Mouse (Mus musculus): ENCODE results near the gene Castor1.

Gene Castor1

DNA sequence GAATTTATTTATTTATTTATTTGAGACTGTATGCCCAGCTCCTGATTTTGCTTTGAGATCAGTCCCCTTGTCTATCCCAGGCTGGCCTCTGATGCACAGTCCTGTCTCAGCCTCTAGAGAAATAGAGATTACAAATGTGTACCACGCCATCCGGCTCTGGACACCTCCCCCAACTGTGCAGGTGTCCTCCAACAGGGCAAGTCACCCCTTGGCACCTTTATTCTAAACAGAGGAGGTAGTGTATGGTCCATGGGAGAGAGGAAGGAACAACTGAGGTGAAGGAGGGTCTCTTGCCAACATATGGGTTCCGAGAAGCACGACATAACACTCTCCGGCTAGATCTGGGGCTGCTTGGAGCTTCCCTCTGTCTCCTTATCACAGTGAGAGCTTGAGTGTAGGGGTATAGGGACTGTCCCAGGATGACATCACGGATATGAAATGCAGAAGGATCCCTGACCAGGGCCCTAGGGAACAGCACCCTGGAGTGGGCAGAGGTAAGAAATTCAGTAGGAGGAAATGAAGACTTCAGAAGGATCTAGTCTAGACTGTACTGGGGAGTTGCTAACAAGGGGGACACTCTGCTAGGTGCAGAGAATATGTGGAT, 17.1 kb downstream of the Castor1 start:
- no peak for DNase-seq (ENCODE audit: low read depth, low spot score)

DNA sequence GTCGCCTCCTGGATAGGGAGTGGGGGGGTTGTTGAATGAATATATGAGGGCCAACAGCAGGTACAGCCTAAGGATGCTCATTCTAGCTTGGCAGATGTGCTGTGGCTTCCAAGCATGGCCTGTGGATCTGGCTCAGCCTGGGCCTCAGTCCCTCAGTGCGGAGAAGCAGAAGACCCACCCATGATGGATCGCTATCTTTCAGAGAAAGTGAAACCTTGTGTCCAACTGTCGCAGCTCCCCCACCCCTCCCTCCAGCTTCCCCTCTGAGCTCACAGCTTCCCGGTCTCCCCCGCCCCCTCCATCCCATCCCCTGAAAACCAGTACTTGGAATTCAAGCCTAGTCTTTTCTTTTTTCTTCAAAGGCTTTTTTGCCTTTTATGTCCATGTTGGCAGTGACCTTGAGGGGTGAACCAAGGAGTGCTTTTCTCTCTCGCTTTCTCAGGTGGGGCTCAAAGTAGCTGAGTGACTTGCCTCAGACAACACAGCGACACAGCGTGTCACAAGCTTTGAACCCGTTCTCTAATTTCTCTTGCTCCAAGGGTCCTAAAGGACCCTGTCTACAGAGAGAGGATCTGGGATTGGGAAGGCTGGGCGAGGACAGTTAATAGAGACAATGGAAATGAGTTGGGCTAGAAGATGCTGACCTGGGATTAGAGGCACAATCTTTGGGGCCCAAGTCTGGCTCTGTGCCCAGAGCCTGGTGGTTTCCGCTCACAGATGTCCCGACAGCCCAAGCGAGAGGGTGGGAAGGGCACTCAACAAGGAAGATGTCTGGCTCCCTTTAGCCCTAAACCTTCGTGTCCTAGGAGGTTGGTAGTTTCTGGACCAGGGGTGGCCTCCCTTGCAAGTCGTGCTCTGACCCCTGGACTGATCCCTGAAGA, 17.9 kb downstream of the Castor1 start, which contains the start of gene Osm:
Osm (plus strand) TSS at position 756 of the 881 bp plus-strand sequence.
- DNase-seq (ENCODE audit: low read depth, low spot score) = no peak

DNA sequence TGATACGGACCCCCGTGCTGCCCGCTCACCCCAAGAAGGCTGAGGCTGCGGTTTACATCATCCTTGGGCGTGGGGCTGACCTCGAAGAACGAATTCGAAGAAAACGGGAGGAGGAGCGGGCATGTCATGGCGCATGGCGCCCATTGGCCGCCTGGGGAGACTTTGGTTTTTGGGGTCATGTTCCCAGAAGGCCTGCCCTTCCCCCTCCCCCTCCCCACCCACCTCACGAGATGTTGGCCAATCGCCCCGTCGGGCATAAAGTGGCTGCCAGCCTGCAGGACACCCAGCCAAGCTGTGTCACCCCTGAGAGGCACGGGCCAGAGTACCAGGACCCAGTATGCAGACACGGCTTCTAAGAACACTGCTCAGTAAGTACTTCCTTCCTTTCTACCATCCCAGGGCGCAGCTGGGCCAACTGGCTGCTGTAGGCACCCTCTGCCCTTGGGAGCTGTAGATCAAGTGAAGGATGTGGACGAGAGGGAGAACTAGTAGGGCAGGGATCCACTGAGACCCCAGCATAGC, 18.6 kb downstream of the Castor1 start:
- DNase-seq (ENCODE audit: low read depth, low spot score) = no peak

DNA sequence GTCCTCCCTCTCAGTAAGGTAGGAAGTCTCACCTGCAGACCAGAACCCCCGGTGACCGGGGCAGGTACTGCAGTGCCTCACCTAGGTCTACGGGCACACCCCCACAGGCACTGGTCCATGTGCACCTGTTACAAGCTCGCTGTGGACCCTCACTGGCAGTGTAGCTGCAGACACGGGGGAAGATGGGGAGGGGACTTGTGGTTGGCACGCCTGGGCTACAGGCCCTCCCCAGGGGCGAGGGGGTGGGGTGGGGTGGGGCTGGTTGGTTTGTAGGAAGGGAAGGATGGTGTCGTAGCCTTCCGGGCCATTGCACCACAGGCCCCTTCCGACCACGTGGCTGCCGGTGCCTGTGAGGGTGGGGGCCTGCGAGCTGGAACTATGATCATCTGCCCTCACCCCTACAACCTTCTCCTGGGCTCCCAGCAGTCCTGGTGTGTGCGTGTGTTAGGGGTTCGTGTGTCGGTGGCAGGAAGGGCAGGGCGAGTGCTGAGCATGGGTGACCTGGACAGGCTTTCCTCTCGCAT, 19.4 kb downstream of the Castor1 start:
- DNase-seq (ENCODE audit: low read depth, low spot score) = no peak

DNA sequence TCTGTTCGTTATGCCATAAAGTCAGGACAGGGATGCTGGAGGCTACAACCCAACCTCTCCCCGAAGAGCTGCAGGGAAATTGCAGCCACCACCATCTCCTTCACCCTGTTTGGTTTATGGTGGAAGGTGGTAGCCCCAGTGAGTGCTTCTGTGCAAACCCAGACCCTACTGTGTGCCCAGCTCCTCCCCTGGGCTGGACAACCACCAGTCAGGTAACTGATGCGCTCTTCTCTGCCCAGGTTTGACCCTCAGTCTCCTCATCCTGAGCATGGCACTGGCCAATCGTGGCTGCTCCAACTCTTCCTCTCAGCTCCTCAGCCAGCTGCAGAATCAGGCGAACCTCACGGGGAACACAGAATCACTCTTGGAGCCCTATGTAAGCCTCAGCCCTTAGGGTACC, 20.1 kb downstream of the Castor1 start:
- no peak for DNase-seq (ENCODE audit: low read depth, low spot score)

DNA sequence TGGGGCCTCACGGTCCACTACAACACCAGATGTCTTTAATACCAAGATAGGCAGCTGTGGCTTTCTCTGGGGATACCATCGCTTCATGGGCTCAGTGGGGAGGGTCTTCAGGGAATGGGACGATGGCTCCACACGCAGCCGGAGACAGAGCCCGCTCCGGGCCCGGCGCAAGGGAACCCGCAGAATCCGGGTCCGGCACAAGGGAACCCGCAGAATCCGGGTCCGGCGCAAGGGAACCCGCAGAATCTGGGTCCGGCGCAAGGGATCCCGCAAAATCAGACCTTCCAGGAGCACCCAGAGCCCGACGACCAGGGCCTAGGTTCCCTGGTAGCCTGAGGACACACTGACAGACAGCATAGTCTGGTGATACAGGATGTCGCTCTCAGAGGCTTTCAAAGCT, 21.7 kb downstream of the Castor1 start:
- DNase-seq (ENCODE audit: low read depth, low spot score) = no peak

DNA sequence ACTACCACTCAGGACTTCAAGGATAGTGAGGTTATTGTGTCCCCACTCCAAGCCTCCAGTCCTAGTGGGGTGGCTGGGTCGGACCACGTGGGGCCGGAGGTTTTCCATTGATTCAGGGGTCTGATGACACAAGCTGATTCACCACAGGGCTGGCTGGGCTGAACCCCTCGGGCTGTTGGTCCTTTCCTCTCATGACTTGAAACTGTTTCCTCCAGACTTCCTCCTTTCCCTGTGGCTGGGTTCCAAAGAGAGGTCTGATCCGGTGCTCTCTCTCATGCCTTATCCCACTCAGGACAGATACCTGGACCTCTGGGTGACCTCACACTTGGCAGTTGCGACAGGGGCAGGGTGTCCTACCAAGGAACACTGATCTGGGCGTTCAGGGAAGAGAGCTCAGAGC, 22.1 kb downstream of the Castor1 start:
- no peak for DNase-seq (ENCODE audit: low read depth, low spot score)

DNA sequence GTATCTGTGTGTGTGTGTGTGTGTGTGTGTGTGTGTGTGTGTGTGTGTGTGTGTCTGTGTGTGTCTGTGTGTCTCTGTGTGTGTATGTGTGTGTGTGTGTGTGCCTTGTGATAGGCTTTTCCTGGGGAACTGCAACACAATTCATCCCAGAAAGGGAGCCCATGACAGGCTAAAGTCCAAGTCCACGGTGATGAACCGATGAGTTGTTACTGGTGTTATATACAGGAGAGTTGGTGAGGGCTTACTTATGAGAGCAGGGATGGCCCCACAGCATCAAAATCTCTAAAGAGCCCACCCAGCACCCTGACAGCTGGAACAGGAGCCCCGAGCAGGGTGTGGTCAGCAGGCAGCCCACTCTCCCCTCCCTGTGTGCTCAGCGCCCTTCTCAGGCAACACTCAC, 23.2 kb downstream of the Castor1 start:
- DNase-seq (ENCODE audit: low read depth, low spot score) = no peak

DNA sequence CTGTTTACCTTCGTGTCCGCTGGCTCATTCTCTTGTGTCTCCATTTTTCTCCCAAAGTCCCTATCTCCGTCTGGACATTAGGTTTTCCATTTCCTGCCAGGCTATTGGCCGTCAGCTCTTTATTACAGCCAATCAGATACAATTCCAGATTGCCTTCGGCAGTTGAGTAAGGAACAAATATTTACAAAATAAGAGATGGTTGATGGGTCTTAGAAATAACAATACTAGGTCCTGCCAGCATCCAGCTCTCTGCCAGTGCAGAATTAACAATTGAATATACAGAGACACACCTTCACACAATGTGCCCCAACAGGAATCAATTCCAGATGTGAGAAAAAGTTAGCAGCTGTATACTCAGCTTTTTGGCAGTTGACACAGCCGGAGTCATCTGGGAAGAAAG, 28.1 kb downstream of the Castor1 start:
- no peak for DNase-seq (ENCODE audit: low read depth, low spot score)

DNA sequence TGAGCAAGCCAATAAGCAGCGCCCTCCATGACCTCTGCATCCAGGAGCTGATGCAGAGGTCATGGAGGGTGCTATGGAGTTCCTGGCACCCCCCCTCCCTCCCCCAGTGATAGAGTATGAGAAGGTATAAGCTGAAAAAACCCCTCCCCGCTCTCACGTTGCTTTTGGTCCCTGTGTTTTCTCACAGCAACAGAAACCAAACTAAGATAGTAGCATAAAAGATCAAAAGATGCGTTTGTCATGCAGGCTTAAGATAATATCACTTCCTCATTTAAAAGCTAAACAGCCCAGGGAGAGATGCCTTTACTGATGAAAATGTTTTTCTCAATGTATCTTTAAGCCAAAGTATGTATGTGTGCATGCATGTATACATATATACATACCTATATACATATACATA, 28.6 kb downstream of the Castor1 start:
- DNase-seq (ENCODE audit: low read depth, low spot score) = no peak

DNA sequence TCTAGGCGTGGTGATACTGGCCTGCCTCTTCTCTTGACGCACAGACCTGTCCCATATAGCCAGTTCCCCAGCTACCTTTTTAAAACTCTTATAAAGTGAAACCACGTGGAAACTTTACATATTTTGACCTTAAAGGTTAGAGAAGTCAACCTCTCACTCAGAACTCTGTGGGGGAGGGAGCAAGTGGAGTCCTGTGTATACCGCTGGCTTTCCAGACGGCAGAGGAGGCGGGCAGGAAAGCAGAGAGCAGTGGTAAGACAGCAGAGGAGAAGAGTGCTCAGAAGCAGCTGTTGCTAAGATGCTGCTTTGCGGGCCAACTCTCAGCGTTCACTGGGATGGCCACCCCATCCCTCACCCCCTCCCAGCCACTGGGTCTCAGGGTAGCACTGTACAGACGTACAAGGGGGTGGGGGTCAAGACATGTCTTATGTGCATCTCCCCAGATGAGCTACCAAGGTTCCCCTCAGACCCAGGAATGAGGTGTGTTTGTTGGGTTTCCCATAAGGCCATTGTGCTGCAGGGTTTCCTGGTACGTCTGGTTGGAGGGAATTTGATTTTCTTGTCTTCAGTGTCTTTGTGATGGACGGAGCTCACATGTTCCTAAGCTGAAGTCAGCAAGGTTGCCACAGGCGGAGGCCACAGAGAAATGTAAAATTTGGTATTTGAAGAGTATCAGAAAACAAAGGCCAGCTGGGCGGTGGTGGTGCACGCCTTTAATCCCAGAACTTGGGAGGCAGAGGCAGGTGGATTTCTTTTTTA, 29.4 kb downstream of the Castor1 start:
- no peak for DNase-seq (ENCODE audit: low read depth, low spot score)

DNA sequence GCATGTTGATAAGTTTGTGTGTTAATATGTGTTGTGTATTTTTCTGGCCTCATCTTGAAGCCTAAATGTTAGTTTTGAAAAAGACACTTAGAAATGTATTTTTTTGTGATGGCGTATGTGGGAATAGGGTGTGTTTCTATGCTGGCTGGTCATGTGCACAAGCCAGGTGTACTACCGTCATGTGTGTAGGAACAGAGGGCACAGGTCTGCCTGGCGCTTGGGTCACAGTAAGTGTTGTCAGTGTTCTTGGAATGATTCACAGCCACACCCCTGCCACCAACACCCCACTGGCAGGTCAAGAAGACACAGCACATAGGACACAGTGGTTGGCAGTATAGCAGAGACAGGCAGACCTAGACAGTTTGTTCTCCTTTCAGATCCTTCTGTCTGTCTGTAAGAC, 31.1 kb downstream of the Castor1 start:
- DNase-seq (ENCODE audit: low read depth, low spot score) = no peak

DNA sequence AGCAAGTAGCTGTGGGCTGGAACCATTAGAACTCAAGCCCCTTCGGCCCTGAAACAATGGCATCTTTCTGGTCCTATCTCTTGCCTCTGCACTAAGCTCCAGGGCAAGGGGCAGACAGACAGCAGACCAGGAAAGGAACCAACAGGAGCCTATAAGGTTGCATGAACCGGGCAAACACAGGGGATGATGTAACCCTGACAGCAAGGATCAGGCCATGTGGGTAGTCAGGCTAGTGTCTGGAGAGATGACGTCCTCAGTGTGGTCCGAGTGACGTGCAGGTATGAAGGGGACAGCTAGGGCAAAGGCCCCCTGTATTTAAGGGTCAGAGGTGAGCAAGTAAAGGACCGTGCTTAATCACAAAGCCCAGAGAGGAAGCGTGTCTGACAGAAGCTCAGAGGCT, 32.3 kb downstream of the Castor1 start:
- no peak for DNase-seq (ENCODE audit: low read depth, low spot score)

DNA sequence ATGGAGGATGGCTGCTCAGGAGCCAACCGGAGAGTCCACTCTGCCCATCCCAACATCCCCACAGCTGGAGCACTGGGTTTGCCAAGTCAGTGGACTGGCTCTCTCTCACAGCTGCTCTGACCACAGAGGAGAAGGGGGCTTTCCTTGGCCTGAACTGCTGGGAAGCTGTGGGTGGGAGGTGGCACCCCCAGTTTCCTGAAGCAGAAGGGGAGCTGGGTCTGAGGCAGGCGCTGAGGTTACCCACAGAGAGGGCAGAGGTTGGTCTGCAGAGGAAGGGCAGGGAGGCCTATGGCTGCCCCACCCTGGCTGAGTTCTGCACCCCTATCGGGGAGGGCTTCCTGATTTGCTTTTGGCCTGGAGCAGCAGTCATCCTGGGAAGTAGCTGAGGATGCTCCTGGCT, 33.4 kb downstream of the Castor1 start:
- no peak for DNase-seq (ENCODE audit: low read depth, low spot score)

DNA sequence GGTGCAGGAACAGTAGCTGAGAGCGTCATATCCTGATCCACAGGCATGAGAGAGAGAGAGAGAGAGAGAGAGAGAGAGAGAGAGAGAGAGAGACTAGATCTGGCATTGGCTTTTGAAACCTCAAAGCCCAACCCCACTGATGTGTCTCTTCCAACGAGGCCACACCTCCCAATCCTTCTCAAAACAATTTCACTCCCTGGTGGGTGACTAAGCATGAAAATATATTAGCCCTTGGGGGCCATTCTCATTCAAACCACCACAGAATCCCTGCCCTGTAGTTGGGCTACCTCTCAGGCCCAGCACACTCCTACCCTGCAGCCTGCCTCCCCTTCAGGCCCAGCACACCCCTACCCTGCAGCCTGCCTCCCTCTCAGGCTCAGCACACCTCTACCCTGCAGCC, 34.9 kb downstream of the Castor1 start:
- DNase-seq (ENCODE audit: low read depth, low spot score) = no peak

DNA sequence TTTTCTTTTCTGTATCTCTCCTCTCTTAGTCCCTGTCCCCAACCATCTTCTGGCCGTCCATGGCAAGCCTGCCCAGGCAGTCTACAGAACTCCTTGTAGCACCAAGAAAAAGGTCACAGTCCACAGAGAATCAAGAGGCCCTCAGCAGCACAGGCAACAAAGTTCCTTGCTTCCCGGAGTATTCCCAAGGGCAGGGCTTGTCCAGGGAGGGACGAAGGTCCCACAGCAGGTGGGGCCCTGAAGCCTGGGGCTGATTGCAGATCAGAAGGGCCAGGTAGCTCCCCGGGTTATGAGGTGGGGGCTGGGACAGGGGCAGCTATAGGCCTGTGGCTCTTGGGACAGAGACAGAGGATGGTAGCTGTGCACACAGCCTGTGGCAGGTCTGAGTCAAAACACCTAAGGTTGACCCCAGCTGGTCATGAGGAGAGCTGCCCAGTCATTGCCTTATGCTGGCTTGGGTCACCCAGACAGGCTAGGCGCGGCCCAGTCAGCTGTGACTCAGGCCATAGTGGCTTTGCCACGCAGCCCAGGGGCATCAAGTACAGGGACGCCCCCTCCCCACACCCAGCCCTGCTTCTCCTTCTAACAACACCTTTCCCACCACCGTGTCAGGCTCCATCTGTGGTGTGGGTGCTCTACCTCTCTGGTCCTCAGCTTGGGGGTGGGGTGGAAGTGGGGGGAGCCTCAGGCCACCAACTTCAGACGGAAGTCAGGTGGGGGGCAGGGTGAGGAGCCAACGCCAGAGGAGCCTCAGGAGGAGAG, 39.0 kb downstream of the Castor1 start, which contains the start of gene Lif:
Lif (plus strand) TSS at position 712 of the 762 bp plus-strand sequence.
- DNase-seq (ENCODE audit: low read depth, low spot score) = no peak

DNA sequence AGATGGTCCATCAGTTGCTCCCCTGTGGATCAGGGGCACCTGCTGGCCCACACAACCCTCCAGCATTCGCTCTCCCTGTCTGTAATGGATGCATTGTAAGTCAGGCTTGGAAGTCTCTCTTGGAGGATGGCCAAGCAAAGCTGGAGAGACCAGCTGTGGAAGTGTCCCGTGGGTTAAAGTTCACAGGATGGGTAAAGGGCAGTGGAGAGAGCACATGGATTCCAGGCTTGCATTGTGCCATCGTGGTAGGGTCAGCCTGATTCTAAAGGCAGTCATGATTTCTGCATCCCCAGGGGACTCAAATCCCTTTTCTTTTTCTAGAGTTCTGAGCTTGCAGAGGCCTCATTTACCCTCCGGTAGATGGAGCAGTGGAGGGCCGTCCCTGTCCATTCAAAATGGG, 39.7 kb downstream of the Castor1 start:
- DNase-seq (ENCODE audit: low read depth, low spot score) = no peak

DNA sequence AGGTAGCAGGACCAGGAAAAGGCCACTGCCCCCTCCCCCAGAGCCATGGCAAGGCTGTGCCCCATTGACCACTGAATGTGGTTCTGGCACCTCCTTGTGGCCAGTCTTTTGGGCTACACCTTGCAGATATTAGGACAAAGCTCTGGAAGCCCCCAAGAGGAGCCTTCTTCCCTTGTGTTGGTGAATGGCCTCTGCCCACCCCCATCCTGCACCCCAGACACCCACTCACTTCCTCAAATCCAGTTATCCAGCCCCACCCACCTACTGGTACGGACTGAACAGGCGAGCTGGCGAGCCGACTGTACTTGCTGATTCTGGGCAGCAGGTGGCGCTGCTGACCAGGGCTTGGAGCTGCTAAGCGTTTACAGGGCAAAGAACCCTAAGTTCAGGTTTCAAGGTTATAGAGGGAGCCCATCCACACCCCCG, 40.6 kb downstream of the Castor1 start:
- DNase-seq (ENCODE audit: low read depth, low spot score) = peak; percentile 76

DNA sequence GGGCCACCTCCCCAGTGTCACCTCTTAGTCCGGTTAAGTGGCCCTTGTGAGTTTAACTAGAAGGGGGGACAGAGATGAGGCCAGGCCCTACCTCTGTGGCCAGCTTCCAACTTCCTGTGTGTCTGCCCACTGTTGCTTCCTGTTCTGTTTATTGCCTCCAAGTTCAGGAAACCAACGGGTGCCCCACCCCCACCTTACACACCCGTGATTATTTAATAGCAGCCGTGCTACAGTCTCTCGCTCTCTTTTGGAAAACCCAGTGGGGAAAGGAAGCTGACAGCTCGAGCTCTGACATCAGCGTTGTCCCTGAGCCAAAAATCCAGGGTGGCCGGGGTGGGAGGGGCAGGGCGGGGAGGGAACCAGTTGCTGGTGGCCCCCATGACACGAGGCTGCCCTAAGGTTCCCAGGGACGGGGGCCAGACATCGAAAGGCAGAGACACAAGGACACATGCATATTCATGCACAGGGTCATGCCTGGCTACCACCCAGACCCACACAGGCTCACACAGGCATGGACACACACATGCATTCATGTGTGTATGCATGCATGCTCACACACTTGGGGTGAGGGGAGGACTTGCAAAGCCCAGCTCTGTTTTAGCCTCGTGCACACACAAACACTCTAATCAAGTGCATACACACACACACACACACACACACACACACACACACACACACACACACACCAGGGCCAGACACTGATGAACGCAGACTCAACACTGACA, 42.6 kb downstream of the Castor1 start:
- peak; percentile 31 for DNase-seq (ENCODE audit: low read depth, low spot score)

DNA sequence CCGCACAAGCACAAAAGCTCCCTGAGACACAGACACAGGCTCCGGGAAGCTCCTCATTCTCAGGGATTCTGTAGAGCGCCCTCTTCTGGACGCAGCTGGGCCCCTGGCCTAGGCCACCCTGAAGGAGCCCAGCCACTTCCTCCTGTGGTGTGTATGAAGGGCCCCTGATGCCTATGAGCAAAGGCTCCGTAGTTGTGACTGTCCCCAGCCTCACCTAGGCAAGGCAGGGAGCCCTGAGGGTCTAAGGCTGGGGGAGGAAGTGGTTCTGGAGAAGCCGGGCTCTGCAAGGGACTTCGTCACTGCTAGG, 43.1 kb downstream of the Castor1 start:
- DNase-seq (ENCODE audit: low read depth, low spot score) = peak; percentile 46

DNA sequence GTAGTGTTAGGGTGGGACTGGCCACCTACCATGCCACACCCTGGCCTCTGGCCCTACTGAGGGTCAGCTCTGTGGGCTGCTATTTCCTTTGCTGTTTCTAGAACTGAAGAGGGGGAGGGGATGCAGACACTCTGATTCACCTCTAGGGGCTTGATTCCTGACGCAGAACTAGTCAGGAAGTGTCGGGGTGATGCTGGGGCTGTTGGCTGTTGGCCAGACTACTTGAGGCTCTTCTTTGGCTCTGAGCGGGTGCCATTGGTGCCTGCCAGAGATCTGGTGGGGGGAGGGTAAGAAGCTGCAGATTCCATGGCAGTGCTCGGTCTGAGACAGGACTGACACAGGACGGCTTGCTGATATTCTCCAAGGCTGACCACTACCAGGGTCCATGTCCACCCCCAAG, 43.9 kb downstream of the Castor1 start:
- peak; percentile 20 for DNase-seq (ENCODE audit: low read depth, low spot score)

Data from brain, adult 2 months (tissue).